Comparison of ENCODE assay signal across 22 mouse cellular contexts in genomic region chr9:22488963-22489362, GRCm38 (mm10). TPM values are rescaled to one million over a fixed set of nuclear protein-coding genes. Genes with fewer than 3 reads are reported as not detected.
"Had no signal": no experiment of that assay in that cellular context is flagged by ENCODE, and none has a peak within 500 bp of the region (broad histone marks: within the 10 kb centered on the region; RNA-seq: fewer than 3 reads in every experiment).

No protein-coding gene starts in this region.

- H3K4me1 ChIP-seq: kidney, embryonic 15.5 days; liver, embryonic 13.5 days; midbrain, embryonic 10.5 days; neural tube, embryonic 15.5 days had no signal

- ATAC-seq: liver, postnatal 0 days had no signal

- H3K4me3 ChIP-seq: kidney, embryonic 15.5 days; left cerebral cortex, adult 2 months; limb, embryonic 10.5 days; liver, embryonic 13.5 days; midbrain, embryonic 10.5 days; myocyte; neural tube, embryonic 15.5 days had no signal

- H3K36me3 ChIP-seq: kidney, embryonic 15.5 days; limb, embryonic 10.5 days; liver, embryonic 13.5 days; midbrain, embryonic 10.5 days; neural tube, embryonic 15.5 days had no signal

- H3K9ac ChIP-seq: kidney, embryonic 15.5 days; liver, embryonic 13.5 days; liver, postnatal 0 days; neural tube, embryonic 15.5 days had no signal

- H3K9me3 ChIP-seq: kidney, embryonic 15.5 days; limb, embryonic 10.5 days; liver, embryonic 13.5 days; midbrain, embryonic 10.5 days; neural tube, embryonic 15.5 days had no signal

- H3K27me3 ChIP-seq: kidney, embryonic 15.5 days; liver, embryonic 13.5 days; neural tube, embryonic 15.5 days had no signal

- H3K27ac ChIP-seq: kidney, embryonic 15.5 days; left cerebral cortex, adult 2 months; limb, embryonic 10.5 days; liver, embryonic 13.5 days; midbrain, embryonic 10.5 days; neural tube, embryonic 15.5 days had no signal

- H3K4me2 ChIP-seq: kidney, embryonic 15.5 days; liver, embryonic 13.5 days; neural tube, embryonic 15.5 days had no signal

- DNase-seq: kidney, adult 18-20 months; kidney, postnatal 14 days; liver, embryonic 13.5 days; liver, postnatal 0 days; lung, postnatal 36 days; midbrain, embryonic 14.5 days; thymus, postnatal 36 days had no signal

RNA-seq across cellular contexts. Expression of gene Gm17545, which starts 34.9 kb away (rescaled TPM):
- total RNA-seq: layer of hippocampus, adult 8-10 months; layer of hippocampus, postnatal 14 days; left cerebral cortex, adult 2 months; left cerebral cortex, postnatal 14 days; megakaryocyte, adult 5-6 weeks had no signal
- polyA plus RNA-seq: kidney, embryonic 15.5 days; large intestine, adult 2 months; limb, embryonic 10.5 days; limb, embryonic 14.5 days; liver, embryonic 13.5 days; liver, postnatal 0 days; lung, embryonic 16.5 days; midbrain, embryonic 10.5 days; midbrain, embryonic 14.5 days; myocyte; neural tube, embryonic 11.5 days; neural tube, embryonic 15.5 days; thymus, postnatal 0 days had no signal
